Mouse (Mus musculus) myocyte (in vitro differentiated cells): ENCODE results near the gene Tmem200a. TPM values are rescaled to one million over a fixed set of nuclear protein-coding genes. Genes with fewer than 3 reads are reported as not detected.

ENCODE experiments used
- H3K27me3 ChIP-seq: one replicate; pipeline ENCODE4 v1.6.1; 2011; ENCODE audit not compliant: control insufficient read depth, insufficient read depth, insufficient read length
- H3K36me3 ChIP-seq: one replicate; pipeline ENCODE4 v1.6.1; 2011; ENCODE audit not compliant: control insufficient read depth, insufficient read depth
- H3K4me2 ChIP-seq: one replicate; pipeline ENCODE4 v1.6.1; 2011; ENCODE audit warnings: low read depth, control low read depth
- H3K4me3 ChIP-seq: one replicate; pipeline ENCODE4 v1.5.1; 2011; ENCODE audit warnings: mild to moderate bottlenecking, control low read depth, moderate library complexity
- H3K79me2 ChIP-seq: one replicate; pipeline ENCODE4 v1.6.1; 2011; ENCODE audit not compliant: control insufficient read depth, insufficient read depth
- H3ac ChIP-seq: one replicate; pipeline ENCODE4 v1.6.1; 2011; ENCODE audit not compliant: control insufficient read depth, insufficient read length
- CEBPB ChIP-seq: IDR thresholded peaks from 2 replicates; pipeline ENCODE4 v1.6.1; 2011; ENCODE audit warnings: mild to moderate bottlenecking, moderate library complexity; ENCODE audit not compliant: poor library complexity, insufficient read depth, severe bottlenecking
- E2F4 ChIP-seq: IDR thresholded peaks from one replicate; pipeline ENCODE4 v1.6.1; 2011; ENCODE audit warnings: mild to moderate bottlenecking, control low read depth, moderate library complexity; ENCODE audit not compliant: insufficient read depth
- MAX ChIP-seq: IDR thresholded peaks from one replicate; pipeline ENCODE4 v1.6.1; 2011; ENCODE audit warnings: low read depth, mild to moderate bottlenecking, control low read depth
- MYOD1 ChIP-seq, 3 experiments: IDR thresholded peaks; one replicate each; pipeline ENCODE4 v1.6.1; 2011; ENCODE audit warnings: control low read depth in 2 of 3, low read depth in 2 of 3, mild to moderate bottlenecking in 2 of 3, moderate library complexity in 1 of 3; ENCODE audit not compliant: insufficient read length in 2 of 3, control insufficient read depth in 1 of 3
- MYOG ChIP-seq, 3 experiments: IDR thresholded peaks; one replicate each; pipeline ENCODE4 v1.6.1; 2011; ENCODE audit warnings: control low read depth in 2 of 3, low read depth in 2 of 3, mild to moderate bottlenecking in 2 of 3; ENCODE audit not compliant: insufficient read length in 2 of 3, control insufficient read depth in 1 of 3, insufficient read depth in 1 of 3
- POLR2A ChIP-seq: IDR thresholded peaks from one replicate; pipeline ENCODE4 v1.6.1; 2011; ENCODE audit warnings: low read depth, mild to moderate bottlenecking, control low read depth, moderate library complexity; ENCODE audit not compliant: insufficient read length
- POLR2AphosphoS2 ChIP-seq: IDR thresholded peaks from one replicate; pipeline ENCODE4 v1.6.1; 2011; ENCODE audit warnings: low read depth, control low read depth; ENCODE audit not compliant: insufficient read length
- REST ChIP-seq: IDR thresholded peaks from one replicate; pipeline ENCODE4 v1.6.1; 2011; ENCODE audit warnings: mild to moderate bottlenecking, control low read depth, moderate library complexity; ENCODE audit not compliant: insufficient read depth, insufficient read length
- SRF ChIP-seq: IDR thresholded peaks from one replicate; pipeline ENCODE4 v1.6.1; 2011; ENCODE audit warnings: low read depth; ENCODE audit not compliant: control insufficient read depth, insufficient read length
- TCF12 ChIP-seq: IDR thresholded peaks from one replicate; pipeline ENCODE4 v1.6.1; 2011; ENCODE audit warnings: mild to moderate bottlenecking, control low read depth; ENCODE audit not compliant: poor library complexity, insufficient read depth, severe bottlenecking
- TCF3 ChIP-seq: IDR thresholded peaks from one replicate; pipeline ENCODE4 v1.6.1; 2011; ENCODE audit warnings: low read depth, control low read depth; ENCODE audit not compliant: insufficient read length
- USF1 ChIP-seq: IDR thresholded peaks from one replicate; pipeline ENCODE4 v1.6.1; 2011; ENCODE audit warnings: low read depth, mild to moderate bottlenecking, control low read depth, moderate library complexity
- polyA plus RNA-seq: library from polyadenylated mRNA; unstranded; fragments of >200 nt; fragmentation: generic; extraction: Trizol; gene quantifications from one replicate; pipeline ENCODE4 v1.2.1, GENCODE M21; 2012; ENCODE audit warnings: missing spikeins

Gene Tmem200a
- polyA plus RNA-seq, 1 experiment = 1.4 TPM

DNA sequence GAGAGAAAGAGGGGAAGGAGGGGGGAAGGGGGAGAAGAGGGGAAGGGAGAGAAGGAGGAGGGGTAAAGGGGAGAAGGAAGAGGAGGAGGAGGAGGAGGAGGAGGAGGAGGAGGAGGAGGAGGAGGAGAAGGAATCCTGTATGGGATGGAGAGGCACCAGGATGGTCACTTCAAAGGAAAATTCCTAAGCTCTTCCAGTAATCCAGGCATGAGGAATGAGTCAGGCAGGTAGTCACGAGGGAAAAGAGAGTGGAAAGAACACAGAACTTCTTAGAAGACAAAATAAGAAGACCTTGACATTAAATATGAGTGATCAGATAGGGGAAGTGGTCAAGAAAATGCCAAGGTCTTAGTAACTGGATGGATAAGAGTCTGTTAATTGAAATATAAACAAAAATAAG is 64.6 kb downstream of the Tmem200a start:
- no peak for TF ChIP-seq E2F4
- TF ChIP-seq MYOD1 (IDR thresholded peaks at IDR 0.05; ENCODE audit: control insufficient read depth in 1 of 3, insufficient read length in 2 of 3, low read depth in 2 of 3) = no peak
- no peak for TF ChIP-seq TCF3
- no peak for TF ChIP-seq REST
- TF ChIP-seq POLR2AphosphoS2 = no peak
- no peak for TF ChIP-seq MAX
- TF ChIP-seq MYOG (IDR thresholded peaks at IDR 0.05; ENCODE audit: control insufficient read depth in 1 of 3, insufficient read depth in 1 of 3, insufficient read length in 2 of 3, low read depth in 2 of 3) = no peak
- no peak for TF ChIP-seq TCF12
- Histone ChIP-seq H3ac (no peak overlapping the region), H3K4me3 (no peak overlapping the region)

DNA sequence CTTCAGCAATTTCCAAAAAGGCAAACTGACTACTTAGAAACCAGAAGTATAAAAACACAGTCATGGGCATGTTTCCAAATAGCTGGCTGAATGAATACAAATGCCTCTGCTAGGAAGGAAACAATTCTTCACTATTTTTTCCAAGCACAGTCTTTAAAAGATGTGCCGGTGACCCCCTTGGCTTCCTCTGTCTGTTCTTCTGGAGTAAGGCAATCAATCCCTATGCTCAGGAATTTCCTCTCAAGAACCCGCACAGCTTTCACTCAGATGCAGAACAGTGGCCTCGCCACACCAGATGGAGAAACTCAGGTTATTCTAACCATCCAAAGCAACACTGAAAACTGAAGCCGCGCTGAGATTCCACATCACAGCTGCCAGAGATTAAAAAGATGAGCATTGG is 69.9 kb downstream of the Tmem200a start:
- Histone ChIP-seq H3K4me2 (no peak overlapping the region), H3K27me3 (no peaks in the 10 kb centered on the region), H3K36me3 (no peaks in the 10 kb centered on the region), H3ac (no peak overlapping the region), H3K79me2 (no peaks in the 10 kb centered on the region), H3K4me3 (no peak overlapping the region)
- TF ChIP-seq POLR2AphosphoS2 = no peak
- no peak for TF ChIP-seq POLR2A
- TF ChIP-seq TCF12 = no peak
- no peak for TF ChIP-seq MAX
- no peak for TF ChIP-seq MYOD1 (IDR thresholded peaks at IDR 0.05; ENCODE audit: control insufficient read depth in 1 of 3, insufficient read length in 2 of 3, low read depth in 2 of 3)
- TF ChIP-seq USF1 = no peak
- TF ChIP-seq CEBPB = no peak
- TF ChIP-seq SRF = no peak
- no peak for TF ChIP-seq E2F4
- no peak for TF ChIP-seq REST

More for the DNA sequence above, 64.6 kb downstream of the Tmem200a start:
- Histone ChIP-seq H3K4me2 (no peak overlapping the region), H3K79me2 (no peaks in the 10 kb centered on the region), H3K36me3 (no peaks in the 10 kb centered on the region), H3K27me3 (no peaks in the 10 kb centered on the region)

DNA sequence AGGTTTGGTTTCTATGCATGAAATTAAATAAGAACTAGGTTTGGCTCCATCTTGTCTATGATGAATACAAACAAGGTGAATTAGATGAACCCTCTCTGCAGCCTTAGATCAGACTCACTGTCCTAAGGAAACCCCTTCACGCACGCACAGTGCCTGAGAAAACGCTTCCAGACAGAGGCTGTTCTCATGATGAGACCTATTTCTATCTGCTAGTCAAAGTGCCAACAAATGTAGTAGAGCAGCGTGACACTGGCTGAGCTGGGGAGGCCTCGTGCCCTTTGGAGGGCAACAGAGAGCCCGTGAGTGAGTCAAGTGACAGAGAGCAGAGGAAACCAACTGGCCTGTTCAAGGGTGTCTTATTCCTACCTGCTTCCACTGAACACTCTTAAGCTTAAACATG is 73.4 kb downstream of the Tmem200a start:
- Histone ChIP-seq H3K4me3 (no peak overlapping the region), H3K4me2 (no peak overlapping the region), H3K79me2 (no peaks in the 10 kb centered on the region), H3ac (no peak overlapping the region), H3K36me3 (no peaks in the 10 kb centered on the region), H3K27me3 (no peaks in the 10 kb centered on the region)
- TF ChIP-seq REST = no peak
- no peak for TF ChIP-seq POLR2AphosphoS2
- no peak for TF ChIP-seq MAX
- no peak for TF ChIP-seq POLR2A
- no peak for TF ChIP-seq MYOD1 (IDR thresholded peaks at IDR 0.05; ENCODE audit: control insufficient read depth in 1 of 3, insufficient read length in 2 of 3, low read depth in 2 of 3)
- TF ChIP-seq E2F4 = no peak
- TF ChIP-seq TCF3 = no peak
- TF ChIP-seq CEBPB = no peak
- TF ChIP-seq TCF12 = no peak
- TF ChIP-seq SRF = no peak
- TF ChIP-seq USF1 = no peak
- no peak for TF ChIP-seq MYOG (IDR thresholded peaks at IDR 0.05; ENCODE audit: control insufficient read depth in 1 of 3, insufficient read depth in 1 of 3, insufficient read length in 2 of 3, low read depth in 2 of 3)

DNA sequence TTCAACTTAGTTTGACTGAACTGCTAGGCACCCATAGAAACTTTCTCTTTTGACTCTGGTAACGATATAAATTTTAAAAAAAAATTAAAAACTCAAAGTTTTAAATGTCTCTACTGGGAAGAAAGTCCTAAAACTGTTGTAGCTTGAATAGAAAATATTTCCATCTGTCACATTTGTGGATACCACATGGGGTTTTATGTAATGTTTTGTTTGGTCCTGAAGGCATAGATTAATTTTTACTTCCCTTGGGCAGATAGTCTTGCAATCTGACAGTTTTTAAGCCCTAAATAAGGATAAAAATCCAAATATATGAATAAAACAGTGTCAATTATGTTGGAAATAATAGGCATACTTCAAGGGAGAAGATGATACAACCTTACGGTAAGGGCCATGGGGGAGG is 78.0 kb downstream of the Tmem200a start:
- Histone ChIP-seq H3ac (no peak overlapping the region), H3K4me3 (no peak overlapping the region), H3K79me2 (no peaks in the 10 kb centered on the region), H3K36me3 (no peaks in the 10 kb centered on the region), H3K4me2 (no peak overlapping the region), H3K27me3 (no peaks in the 10 kb centered on the region)
- TF ChIP-seq POLR2AphosphoS2 = no peak
- no peak for TF ChIP-seq MYOD1 (IDR thresholded peaks at IDR 0.05; ENCODE audit: control insufficient read depth in 1 of 3, insufficient read length in 2 of 3, low read depth in 2 of 3)
- no peak for TF ChIP-seq MAX
- TF ChIP-seq REST = no peak
- no peak for TF ChIP-seq CEBPB
- TF ChIP-seq POLR2A = no peak
- no peak for TF ChIP-seq TCF12
- TF ChIP-seq MYOG (IDR thresholded peaks at IDR 0.05; ENCODE audit: control insufficient read depth in 1 of 3, insufficient read depth in 1 of 3, insufficient read length in 2 of 3, low read depth in 2 of 3) = no peak
- no peak for TF ChIP-seq E2F4
- TF ChIP-seq USF1 = no peak
- TF ChIP-seq TCF3 = no peak
- TF ChIP-seq SRF = no peak

DNA sequence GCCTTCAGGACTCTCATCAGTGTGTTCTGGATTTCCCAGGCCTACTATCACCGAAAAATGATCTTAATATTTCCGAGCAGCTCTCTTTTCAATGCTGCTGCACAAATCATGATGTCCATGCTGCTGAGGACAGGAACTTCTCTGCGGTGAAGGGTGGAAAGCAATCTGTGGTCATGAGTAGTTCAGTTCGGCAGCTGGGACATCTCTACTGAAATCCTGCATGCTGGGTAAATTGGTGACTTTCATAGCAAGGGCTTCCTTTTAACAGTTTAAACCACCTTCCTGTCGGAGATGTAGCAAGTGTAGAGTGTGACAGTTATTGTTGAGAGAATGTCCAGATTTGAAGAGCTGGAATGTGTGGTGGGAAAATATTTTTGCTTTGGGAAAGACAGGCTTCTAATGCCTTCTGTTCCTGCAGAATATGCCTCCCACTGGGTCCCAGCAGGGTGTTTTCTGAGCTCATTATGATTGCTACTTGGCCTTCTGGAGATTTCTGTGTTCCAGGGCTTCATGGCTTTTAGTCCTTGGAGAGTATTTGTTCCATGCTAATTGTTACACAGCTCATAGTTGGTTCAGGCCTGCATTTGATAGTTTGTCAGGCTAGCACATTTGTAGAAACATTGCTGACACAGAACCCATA is 79.4 kb downstream of the Tmem200a start:
- H3K4me3 ChIP-seq = no peak overlapping the region
- H3K36me3 ChIP-seq = no peaks in the 10 kb centered on the region
- H3ac ChIP-seq = no peak overlapping the region
- no peak overlapping the region for H3K4me2 ChIP-seq
- no peaks in the 10 kb centered on the region for H3K27me3 ChIP-seq
- H3K79me2 ChIP-seq = no peaks in the 10 kb centered on the region
- TF ChIP-seq REST (no peak), MYOG (IDR thresholded peaks at IDR 0.05; ENCODE audit: control insufficient read depth in 1 of 3, insufficient read depth in 1 of 3, insufficient read length in 2 of 3, low read depth in 2 of 3) (no peak), E2F4 (no peak), TCF3 (no peak), POLR2AphosphoS2 (no peak), MAX (no peak), POLR2A (no peak), CEBPB (no peak), TCF12 (no peak), USF1 (no peak), MYOD1 (IDR thresholded peaks at IDR 0.05; ENCODE audit: control insufficient read depth in 1 of 3, insufficient read length in 2 of 3, low read depth in 2 of 3) (no peak), SRF (no peak)
